Mouse (Mus musculus) megakaryocyte, embryonic 14.5 days (primary cell): Measurements from ENCODE around the gene Hhipl1.

ENCODE experiments used
- FLI1 ChIP-seq: IDR thresholded peaks from 2 replicates; pipeline ENCODE4 v1.6.1; 2012; ENCODE audit warnings: low read length, inconsistent platforms, mixed read lengths
- GATA1 ChIP-seq: IDR thresholded peaks from 3 replicates; pipeline ENCODE4 v1.6.1; 2012; ENCODE audit warnings: mixed read lengths, low read length, inconsistent platforms, borderline replicate concordance

DNA sequence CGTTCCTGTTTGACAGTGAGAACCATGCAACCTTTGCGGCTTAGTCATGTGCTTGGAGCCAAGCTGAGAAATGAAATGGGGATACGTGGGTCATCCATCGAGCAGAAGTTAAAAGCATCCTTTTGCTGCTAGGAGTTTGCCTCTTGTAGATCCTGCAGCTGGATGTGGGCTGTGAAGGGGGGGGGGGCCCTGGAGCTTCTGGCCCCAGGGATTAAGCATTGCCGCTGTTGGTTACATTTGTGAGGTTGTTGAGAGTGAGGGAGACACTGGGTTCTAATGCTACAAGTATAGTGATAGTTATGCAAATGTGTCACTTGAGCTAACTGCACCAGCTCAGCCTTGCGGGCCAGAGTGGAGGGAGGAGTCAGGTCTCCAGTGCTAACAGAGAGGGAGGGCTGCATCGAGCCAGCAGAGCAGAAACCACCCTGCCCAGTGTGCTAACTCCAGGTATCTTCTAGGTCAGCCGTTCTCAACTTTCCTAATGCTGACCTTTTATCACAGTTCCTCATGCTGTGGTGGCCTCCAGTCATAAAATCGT is 11.2 kb downstream of the Hhipl1 start:
- no peak for TF ChIP-seq GATA1
- TF ChIP-seq FLI1: no peak
